Mouse (Mus musculus): ENCODE data around the gene Cplx3. TPM values are rescaled to one million over a fixed set of nuclear protein-coding genes. Genes with fewer than 3 reads are reported as not detected.

The Cplx3 gene
- polyA plus RNA-seq, 1 experiment from 2014 or later = not detected

DNA sequence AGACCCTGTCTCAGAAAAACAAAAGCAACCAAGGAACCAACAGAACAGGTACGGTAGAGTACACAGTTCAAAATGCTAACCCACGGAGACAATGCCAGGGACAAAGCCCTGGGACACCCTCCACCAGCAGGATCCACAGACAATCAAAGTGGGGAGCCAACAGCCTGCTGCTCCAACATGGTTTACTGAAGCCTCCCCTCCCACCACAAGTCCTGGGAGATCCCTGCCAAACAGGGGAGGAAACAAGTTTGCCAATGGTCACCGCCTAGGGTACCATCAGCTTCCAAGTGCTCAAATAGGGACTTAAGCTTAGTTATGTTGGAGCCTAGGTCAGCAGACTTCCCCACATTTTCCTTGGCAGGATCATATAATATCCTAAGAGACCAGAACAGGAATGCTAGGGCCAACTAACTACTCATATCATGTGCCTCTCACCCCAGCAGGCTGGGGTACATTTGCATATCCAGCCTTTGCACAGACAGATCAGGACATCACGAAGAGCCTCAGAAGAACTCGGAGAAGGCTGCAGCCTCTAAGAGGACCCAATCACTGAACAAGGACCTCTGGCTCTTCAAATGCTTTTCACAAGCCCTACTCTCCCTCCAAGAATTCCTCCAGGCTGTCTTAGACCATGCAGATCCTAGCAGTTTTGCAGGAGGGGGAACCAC is 33.7 kb upstream of the Cplx3 start:
- no peaks in the 10 kb centered on the region for H3K9me3 ChIP-seq (ENCODE audit: low read length)
- 0 out of 2 replicates have a peak, but pooled peaks cover 8% of the 10 kb centered on the region for H3K36me3 ChIP-seq (ENCODE audit: insufficient read depth, low read length)
- no peaks in the 10 kb centered on the region for H3K27me3 ChIP-seq (ENCODE audit: insufficient read depth, low read length)
- peak overlapping the region; percentile 40 for H3K4me2 ChIP-seq (replicated peaks; ENCODE audit: low read depth, low read length)
- ATAC-seq (ENCODE audit: low FRiP score, low TSS enrichment) = no peak
- 64% methylated on average over 5 of the region's 5 CpGs for WGBS
- H3K4me3 ChIP-seq (ENCODE audit: low read length) = peak overlapping the region; percentile 3; the same call in 1 of the 2 replicates
- peak overlapping the region; percentile 24 for H3K9ac ChIP-seq (replicated peaks; ENCODE audit: low read length)
- peaks cover 81% of the 10 kb centered on the region for H3K4me1 ChIP-seq (ENCODE audit: insufficient read depth, low read length)
- peak overlapping the region; percentile 85 for H3K27ac ChIP-seq (ENCODE audit: low read length)

GRCm38 (mm10) chr9:57638651-57639459 is 32.8 kb upstream of the Cplx3 start:
- 18% methylated on average over 8 of the region's 8 CpGs for WGBS
- peak overlapping the region; percentile 40 for H3K4me2 ChIP-seq (replicated peaks; ENCODE audit: low read depth, low read length)
- H3K9me3 ChIP-seq (ENCODE audit: low read length) = no peaks in the 10 kb centered on the region
- H3K27me3 ChIP-seq (ENCODE audit: insufficient read depth, low read length) = no peaks in the 10 kb centered on the region
- H3K27ac ChIP-seq (ENCODE audit: low read length) = peak overlapping the region; percentile 76
- no peak overlapping the region for H3K4me3 ChIP-seq (ENCODE audit: low read length)
- 0 out of 2 replicates have a peak, but pooled peaks cover 8% of the 10 kb centered on the region for H3K36me3 ChIP-seq (ENCODE audit: insufficient read depth, low read length)
- peak overlapping the region; percentile 49; the same call in 1 of the 2 replicates for H3K9ac ChIP-seq (replicated peaks; ENCODE audit: low read length)
- peaks cover 72% of the 10 kb centered on the region for H3K4me1 ChIP-seq (ENCODE audit: insufficient read depth, low read length)
- ATAC-seq (ENCODE audit: low FRiP score, low TSS enrichment) = peak; percentile 42

- Histone ChIP-seq H3K4me1 (ENCODE audit: insufficient read depth, low read length) (peaks cover 61% of the 10 kb centered on the region), H3K4me3 (ENCODE audit: low read length) (no peak overlapping the region), H3K36me3 (ENCODE audit: insufficient read depth, low read length) (0 out of 2 replicates have a peak, but pooled peaks cover 8% of the 10 kb centered on the region), H3K9ac (replicated peaks; ENCODE audit: low read length) (no peak overlapping the region; the same call in 1 of the 2 replicates), H3K9me3 (ENCODE audit: low read length) (no peaks in the 10 kb centered on the region), H3K4me2 (replicated peaks; ENCODE audit: low read depth, low read length) (peak overlapping the region; percentile 40), H3K27ac (ENCODE audit: low read length) (peak overlapping the region; percentile 76), H3K27me3 (ENCODE audit: insufficient read depth, low read length) (no peaks in the 10 kb centered on the region)
- WGBS = 10% methylated on average over 6 of the region's 6 CpGs
- peak; percentile 52 for ATAC-seq (ENCODE audit: low FRiP score, low TSS enrichment)
Measured at GRCm38 (mm10) chr9:57637741-57638322, 31.8 kb upstream of the Cplx3 start.

DNA sequence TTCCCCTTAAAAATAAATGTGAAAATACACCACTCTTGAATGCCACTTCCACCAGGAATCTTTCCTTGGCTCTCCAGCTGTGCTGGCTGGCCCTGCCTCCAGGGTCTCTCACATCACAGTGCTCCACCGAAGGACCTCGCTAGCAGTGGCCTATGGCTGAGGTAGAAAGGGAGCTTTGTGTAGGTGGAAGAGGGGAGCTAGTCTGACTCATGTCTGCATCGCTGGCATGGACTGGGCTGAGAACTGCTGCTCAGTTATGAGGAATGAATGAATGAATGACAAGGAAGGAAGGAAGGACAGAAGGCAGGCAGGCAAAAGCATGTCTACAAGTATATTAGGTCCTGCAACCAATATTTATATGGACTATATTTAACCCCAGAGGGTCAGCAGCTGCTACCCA is 31.2 kb upstream of the Cplx3 start:
- peaks cover 57% of the 10 kb centered on the region for H3K4me1 ChIP-seq (ENCODE audit: insufficient read depth, low read length)
- H3K4me2 ChIP-seq (replicated peaks; ENCODE audit: low read depth, low read length) = peak overlapping the region; percentile 40; the same call in 1 of the 2 replicates
- H3K27me3 ChIP-seq (ENCODE audit: insufficient read depth, low read length) = no peaks in the 10 kb centered on the region
- no peak overlapping the region for H3K4me3 ChIP-seq (ENCODE audit: low read length)
- H3K9ac ChIP-seq (replicated peaks; ENCODE audit: low read length) = 0 out of 2 replicates have a peak overlapping the region, but pooled peaks have one; percentile 19
- H3K9me3 ChIP-seq (ENCODE audit: low read length) = no peaks in the 10 kb centered on the region
- H3K27ac ChIP-seq (ENCODE audit: low read length) = peak overlapping the region; percentile 76
- ATAC-seq (ENCODE audit: low FRiP score, low TSS enrichment) = no peak
- WGBS = 57% methylated on average over 3 of the region's 3 CpGs
- H3K36me3 ChIP-seq (ENCODE audit: insufficient read depth, low read length) = 0 out of 2 replicates have a peak, but pooled peaks cover 8% of the 10 kb centered on the region

DNA sequence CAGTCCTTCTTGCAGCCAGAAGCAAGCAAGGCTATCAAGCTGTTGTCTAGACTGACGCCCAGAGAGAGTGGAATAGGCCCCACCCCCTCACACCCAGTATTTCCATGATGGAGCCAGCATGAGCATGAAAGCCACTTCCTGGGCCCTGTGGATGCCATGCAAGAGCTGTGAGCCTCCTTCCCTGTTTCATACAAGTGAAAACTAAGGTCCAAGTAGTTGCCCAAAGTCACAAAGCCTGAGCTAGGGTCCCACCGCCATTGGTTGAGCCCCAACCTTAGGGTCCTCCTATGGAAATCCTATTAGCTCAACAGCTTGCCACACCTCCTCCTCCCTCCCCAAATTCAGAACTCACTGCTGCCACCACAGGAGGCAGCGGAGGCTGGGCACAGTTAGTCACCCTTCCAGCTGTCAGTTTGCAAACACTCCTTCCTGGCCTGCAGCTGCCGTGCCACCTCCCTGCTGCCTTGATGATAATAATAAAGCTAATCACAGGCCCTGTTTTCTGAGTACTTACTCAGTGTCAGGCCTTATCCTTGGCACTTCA is 27.5 kb upstream of the Cplx3 start:
- ATAC-seq (ENCODE audit: low FRiP score, low TSS enrichment) = no peak
- no peaks in the 10 kb centered on the region for H3K27me3 ChIP-seq (ENCODE audit: insufficient read depth, low read length)
- H3K27ac ChIP-seq (ENCODE audit: low read length) = no peak overlapping the region

DNA sequence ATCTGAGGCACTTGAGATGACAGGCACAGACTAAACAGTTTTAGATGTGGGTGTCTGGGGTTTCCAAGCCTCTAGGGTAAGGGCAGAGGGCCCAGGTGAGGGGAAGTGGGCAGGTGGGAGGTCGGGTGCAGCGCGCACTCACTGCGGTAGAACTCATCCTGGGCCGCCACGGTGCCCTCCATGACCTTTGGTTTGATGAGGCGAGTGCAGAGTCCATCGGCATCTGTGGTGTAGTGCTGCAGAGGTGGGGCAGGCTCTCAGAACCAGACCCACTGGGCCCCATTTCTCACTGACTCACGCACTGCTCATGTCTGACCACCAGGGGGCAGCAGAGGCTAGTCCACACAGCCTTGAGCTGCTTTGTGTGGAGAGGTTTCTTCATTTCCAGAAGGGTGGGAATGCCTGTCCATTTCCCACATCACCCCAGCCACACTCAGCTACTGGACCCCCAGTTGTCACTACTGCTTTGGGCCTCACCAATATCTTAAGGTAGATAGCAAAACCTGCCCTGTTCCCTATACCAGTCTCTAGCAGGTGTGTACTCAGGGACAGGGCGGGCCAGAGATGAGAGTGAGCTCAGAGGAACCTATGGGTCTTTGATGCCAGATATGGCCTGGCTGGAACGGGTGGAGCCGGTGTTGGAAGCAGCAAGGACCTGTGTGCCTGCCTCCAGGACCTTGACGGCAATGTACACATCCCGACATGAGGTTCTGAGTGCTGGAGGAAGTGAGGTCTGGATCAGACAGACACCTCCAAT is 23.2 kb upstream of the Cplx3 start:
- H3K9me3 ChIP-seq (ENCODE audit: low read length) = no peaks in the 10 kb centered on the region
- no peaks in the 10 kb centered on the region for H3K27me3 ChIP-seq (ENCODE audit: insufficient read depth, low read length)
- H3K9ac ChIP-seq (replicated peaks; ENCODE audit: low read length) = no peak overlapping the region
- peaks cover 71% of the 10 kb centered on the region for H3K36me3 ChIP-seq (ENCODE audit: insufficient read depth, low read length)
- H3K4me3 ChIP-seq (ENCODE audit: low read length) = no peak overlapping the region
- H3K4me2 ChIP-seq (replicated peaks; ENCODE audit: low read depth, low read length) = no peak overlapping the region
- no peaks in the 10 kb centered on the region for H3K4me1 ChIP-seq (ENCODE audit: insufficient read depth, low read length)
- H3K27ac ChIP-seq (ENCODE audit: low read length) = no peak overlapping the region
- ATAC-seq (ENCODE audit: low FRiP score, low TSS enrichment) = peak; percentile 49
- WGBS = 68% methylated on average over 14 of the region's 14 CpGs

More for the DNA sequence above, 27.5 kb upstream of the Cplx3 start:
- peaks cover 20% of the 10 kb centered on the region for H3K4me1 ChIP-seq (ENCODE audit: insufficient read depth, low read length)
- H3K9me3 ChIP-seq (ENCODE audit: low read length) = no peaks in the 10 kb centered on the region
- H3K36me3 ChIP-seq (ENCODE audit: insufficient read depth, low read length) = peaks cover 29% of the 10 kb centered on the region
- H3K4me2 ChIP-seq (replicated peaks; ENCODE audit: low read depth, low read length) = no peak overlapping the region
- no peak overlapping the region for H3K9ac ChIP-seq (replicated peaks; ENCODE audit: low read length)
- WGBS = 57% methylated on average over 4 of the region's 4 CpGs
- no peak overlapping the region for H3K4me3 ChIP-seq (ENCODE audit: low read length)

- Histone ChIP-seq H3K4me2 (replicated peaks; ENCODE audit: low read depth, low read length) (no peak overlapping the region), H3K4me3 (ENCODE audit: low read length) (no peak overlapping the region), H3K9ac (replicated peaks; ENCODE audit: low read length) (no peak overlapping the region), H3K27ac (ENCODE audit: low read length) (no peak overlapping the region), H3K9me3 (ENCODE audit: low read length) (no peaks in the 10 kb centered on the region), H3K36me3 (ENCODE audit: insufficient read depth, low read length) (peaks cover 73% of the 10 kb centered on the region), H3K4me1 (ENCODE audit: insufficient read depth, low read length) (no peaks in the 10 kb centered on the region), H3K27me3 (ENCODE audit: insufficient read depth, low read length) (no peaks in the 10 kb centered on the region)
- ATAC-seq (ENCODE audit: low FRiP score, low TSS enrichment) = no peak
- 92% methylated on average over 12 of the region's 12 CpGs for WGBS
Measured at GRCm38 (mm10) chr9:57628717-57629116, 22.6 kb upstream of the Cplx3 start.

DNA sequence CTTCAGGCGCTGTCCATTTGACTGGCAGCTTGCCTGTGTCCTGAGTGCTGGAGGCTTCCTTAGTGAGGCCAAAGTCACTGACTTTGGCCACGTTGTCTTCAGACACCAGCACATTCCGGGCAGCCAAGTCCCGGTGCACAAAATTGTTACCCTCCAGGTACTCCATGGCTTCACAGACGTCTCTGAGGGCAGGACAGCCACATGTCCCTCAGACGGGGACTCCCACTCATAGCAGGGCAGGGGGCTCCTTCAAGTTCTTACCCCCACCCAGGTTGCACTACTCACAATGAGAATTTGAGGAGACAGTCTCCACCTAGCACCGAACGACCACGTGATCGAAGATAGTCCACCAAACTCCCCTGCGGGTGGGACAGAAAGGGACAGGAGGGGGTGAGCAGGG is 21.8 kb upstream of the Cplx3 start:
- ATAC-seq (ENCODE audit: low FRiP score, low TSS enrichment) = no peak
- H3K36me3 ChIP-seq (ENCODE audit: insufficient read depth, low read length) = peaks cover 73% of the 10 kb centered on the region
- H3K27ac ChIP-seq (ENCODE audit: low read length) = no peak overlapping the region

DNA sequence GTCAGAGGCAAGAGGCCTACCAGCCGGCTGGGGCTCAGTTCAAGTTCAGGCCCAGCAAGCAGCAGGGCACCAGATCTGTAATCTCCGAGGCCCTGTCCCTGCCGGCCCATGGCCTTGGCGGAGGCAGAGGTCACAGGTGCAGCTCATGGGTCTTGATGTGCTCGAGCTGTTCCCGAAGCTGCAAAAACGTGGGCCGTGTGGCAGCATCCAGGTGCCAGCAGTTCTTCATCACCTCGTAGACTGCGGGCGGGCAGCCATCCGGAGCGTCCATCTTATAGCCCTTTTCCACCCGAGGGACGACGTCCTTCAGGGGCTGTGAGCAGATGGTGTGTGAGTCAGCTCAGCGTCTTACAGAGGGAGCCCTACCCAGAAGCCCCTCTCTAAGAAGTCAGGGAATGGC is 21.1 kb upstream of the Cplx3 start:
- ATAC-seq (ENCODE audit: low FRiP score, low TSS enrichment) = no peak
- no peak overlapping the region for H3K9ac ChIP-seq (replicated peaks; ENCODE audit: low read length)
- no peak overlapping the region for H3K27ac ChIP-seq (ENCODE audit: low read length)
- H3K27me3 ChIP-seq (ENCODE audit: insufficient read depth, low read length) = no peaks in the 10 kb centered on the region
- WGBS = 85% methylated on average over 17 of the region's 17 CpGs
- no peak overlapping the region for H3K4me3 ChIP-seq (ENCODE audit: low read length)
- no peaks in the 10 kb centered on the region for H3K9me3 ChIP-seq (ENCODE audit: low read length)
- peaks cover 73% of the 10 kb centered on the region for H3K36me3 ChIP-seq (ENCODE audit: insufficient read depth, low read length)
- no peak overlapping the region for H3K4me2 ChIP-seq (replicated peaks; ENCODE audit: low read depth, low read length)
- H3K4me1 ChIP-seq (ENCODE audit: insufficient read depth, low read length) = no peaks in the 10 kb centered on the region

More for the DNA sequence above, 21.8 kb upstream of the Cplx3 start:
- Histone ChIP-seq H3K27me3 (ENCODE audit: insufficient read depth, low read length) (no peaks in the 10 kb centered on the region), H3K9ac (replicated peaks; ENCODE audit: low read length) (no peak overlapping the region), H3K4me1 (ENCODE audit: insufficient read depth, low read length) (no peaks in the 10 kb centered on the region), H3K9me3 (ENCODE audit: low read length) (no peaks in the 10 kb centered on the region), H3K4me3 (ENCODE audit: low read length) (no peak overlapping the region), H3K4me2 (replicated peaks; ENCODE audit: low read depth, low read length) (no peak overlapping the region)
- 92% methylated on average over 11 of the region's 11 CpGs for WGBS
